Mouse (Mus musculus) heart, adult 8-10 months (tissue): ENCODE data around the gene Fam214b. TPM values are rescaled to one million over a fixed set of nuclear protein-coding genes. Genes with fewer than 3 reads are reported as not detected.
A peak's percentile ranks its signal among the peaks of the same experiment; 100 is the strongest.

ENCODE experiments used
- DNase-seq: peaks from one replicate; pipeline ENCODE4 v3.0.0; 2022; ENCODE audit warnings: low spot score
- total RNA-seq, 4 experiments: library from RNA; stranded (reverse); gene quantifications; 2 replicates each; pipeline ENCODE4 v1.2.4; 2022

The Fam214b gene
- total RNA-seq, 4 experiments from 2014 or later, result 25.7 to 34.1 (median 30.1) TPM

DNA sequence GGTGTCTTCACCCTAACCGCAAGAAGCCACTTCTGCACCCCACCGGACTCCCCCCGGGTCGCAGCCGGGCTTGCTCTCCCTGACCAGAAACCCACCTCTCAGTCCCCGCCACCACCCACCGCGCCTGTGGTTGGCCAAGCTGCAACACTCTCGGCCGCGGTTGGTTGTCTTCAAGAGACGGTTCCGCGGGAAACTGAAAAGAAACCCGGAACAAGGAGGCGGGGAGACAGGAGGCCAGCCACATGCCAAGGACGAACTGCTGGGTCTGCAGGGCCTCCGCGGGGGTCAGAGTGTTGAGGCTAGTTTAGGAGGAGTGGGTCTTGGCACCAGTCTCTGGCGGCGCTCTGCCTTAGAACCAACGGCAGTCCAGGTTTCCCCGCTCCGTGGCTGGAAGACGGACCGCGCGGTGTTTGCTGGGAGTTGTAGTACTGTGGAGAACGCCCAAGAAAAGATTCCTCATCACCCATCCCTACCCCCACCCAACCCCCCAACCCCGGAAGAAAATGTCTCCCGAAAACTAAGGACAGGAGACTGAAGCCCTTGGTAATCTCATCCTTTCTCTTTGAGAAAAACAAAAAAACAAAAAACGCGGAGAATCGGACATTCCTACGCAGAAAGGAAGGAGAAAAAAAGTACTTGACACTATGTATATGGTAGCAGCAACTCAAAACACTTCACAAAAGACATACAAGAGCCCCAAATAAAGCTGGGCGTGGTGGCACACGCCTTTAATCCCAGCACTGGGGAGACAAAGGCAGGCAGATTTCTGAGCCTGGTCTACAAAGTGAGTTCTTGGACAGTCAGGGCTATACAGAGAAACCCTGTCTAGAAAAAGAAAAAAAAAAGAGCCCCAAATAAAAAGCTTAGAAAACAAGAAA is 35.6 kb downstream of the Fam214b start, which contains the start of gene Fancg:
Gene Fancg (minus strand): TSS at position 346 of the 878 bp plus-strand sequence.
- peak; percentile 88 for DNase-seq

DNA sequence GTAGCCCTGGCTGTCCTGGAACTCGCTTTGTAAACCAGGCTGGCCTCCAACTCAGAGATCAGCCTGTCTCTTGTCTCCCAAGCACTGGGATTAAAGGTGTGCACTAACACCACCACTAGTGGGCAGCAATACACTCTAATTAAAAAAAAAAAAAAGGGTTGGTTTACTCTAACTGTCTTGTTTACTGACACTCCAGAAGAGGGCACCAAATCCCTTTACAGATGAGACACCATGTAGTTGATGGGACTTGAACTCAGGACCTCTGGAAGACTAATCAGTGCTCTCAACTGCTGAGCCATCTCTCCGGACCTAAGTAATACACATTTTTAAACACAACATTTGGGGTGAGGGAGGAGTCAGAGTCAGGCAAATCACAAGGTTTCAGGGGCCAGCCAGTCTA is 40.3 kb downstream of the Fam214b start:
- peak; percentile 50 for DNase-seq

DNA sequence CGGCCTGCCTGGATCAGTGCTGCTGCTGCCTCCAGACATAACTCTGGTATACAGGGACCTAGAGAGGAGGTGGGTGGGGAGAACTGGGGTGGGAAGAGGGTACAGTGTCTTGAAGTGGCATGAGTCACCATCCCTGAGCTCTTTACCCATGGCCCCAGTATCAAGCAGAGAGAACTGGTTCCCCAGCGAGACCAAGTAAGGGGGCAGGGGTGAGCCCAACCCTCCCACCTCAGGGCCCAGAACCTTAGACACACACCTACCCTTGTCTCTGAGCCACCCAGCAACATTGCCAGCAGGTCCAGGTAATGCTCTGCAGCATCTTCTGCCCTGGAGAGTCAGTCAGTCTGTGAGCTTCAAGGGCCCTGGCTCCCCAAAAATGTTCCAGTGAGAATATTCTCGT is 41.1 kb downstream of the Fam214b start:
- no peak for DNase-seq

DNA sequence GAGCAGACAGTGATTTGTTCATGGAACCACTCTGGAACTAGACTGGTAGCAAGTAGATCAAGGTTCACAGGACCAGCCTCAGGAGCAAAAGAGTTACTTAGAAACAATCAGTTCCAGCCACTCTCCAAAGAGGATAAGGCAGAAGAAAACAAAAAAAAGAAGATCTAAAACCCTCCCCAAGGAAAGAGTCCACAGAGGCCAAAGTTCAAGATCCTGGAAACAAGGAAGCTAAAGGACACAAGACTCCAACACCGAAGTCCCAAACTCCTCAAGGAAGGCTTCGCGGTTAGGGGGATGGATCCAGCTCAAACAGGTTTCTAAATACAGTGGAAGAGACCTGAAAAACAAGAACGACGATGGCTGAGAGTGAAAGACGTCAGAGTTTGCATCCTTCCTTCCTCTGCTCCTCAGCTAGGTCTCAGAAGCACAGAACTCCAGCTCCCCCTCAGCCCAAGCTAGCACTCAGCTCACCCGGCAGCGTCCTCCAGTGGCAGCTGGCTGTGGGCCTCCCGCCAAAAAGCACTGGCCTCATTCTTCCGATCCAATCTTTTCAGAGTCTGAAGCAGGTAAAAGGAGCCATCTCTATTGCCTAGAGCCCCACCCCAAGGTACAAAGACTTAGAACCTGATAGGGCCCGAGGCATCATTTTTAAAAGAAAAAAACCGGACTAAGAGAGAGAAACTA is 43.1 kb downstream of the Fam214b start:
- DNase-seq, result no peak

DNA sequence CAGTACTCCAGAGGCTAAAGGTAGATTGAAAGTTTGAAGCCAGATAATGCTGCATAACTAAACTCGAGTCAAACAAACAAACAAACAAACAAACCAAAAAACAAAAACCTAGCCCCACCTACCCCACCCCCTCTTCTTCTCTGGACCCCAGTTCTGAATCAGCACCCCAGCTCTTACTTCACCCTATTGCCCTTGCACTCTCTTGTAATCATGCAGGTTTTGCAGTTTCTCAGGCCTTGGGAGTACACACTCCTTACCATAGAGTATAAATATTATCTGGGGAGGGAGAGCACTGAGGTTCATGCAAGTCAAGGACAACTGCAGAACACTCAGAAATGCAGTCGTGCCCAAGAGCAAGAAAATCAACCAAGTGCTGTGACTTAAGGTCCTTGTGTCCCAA is 44.7 kb downstream of the Fam214b start:
- DNase-seq, result no peak

DNA sequence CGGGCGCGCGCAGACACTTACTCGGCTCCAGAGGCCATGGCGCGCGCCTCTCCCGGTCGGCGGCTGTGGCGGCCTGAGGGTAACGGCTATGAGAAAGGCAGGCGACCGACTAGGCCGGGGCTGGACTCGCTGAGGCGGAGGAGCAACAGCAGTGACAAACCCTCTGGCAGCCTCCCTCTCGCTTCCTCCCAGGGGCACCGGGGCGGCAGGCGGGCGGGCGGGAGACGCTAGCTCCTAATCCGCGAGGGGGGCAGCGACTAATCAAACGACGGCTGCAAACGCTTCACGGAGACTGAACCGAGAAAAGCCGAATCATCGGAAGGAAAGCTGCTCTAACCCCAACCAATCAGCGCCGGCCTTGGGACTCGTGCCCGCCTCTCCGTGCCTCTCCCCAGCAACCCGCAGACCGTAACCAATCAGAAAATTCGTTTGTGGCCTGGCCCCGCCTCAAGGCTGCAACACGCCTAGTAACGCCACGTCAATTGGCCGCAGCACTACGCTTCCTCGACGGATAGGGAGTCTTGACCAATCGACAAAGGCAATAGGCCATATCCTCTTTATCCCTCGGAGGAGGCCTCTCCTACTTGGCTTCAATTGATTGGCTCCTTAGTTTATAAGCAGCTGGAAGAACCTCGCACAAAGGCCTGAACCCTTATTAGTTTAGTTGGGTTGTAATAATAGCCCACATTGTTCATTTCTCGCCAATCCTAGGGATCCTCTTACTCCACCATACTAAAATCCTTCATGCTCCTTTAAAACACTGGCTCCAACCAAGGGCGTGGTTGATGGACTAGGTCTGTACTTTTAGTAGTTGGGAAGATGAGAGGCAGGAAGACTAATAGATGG is 45.7 kb downstream of the Fam214b start, which contains the start of gene Vcp:
Gene Vcp (minus strand): TSS at position 367 of the 846 bp plus-strand sequence.
- DNase-seq, result peak; percentile 99

DNA sequence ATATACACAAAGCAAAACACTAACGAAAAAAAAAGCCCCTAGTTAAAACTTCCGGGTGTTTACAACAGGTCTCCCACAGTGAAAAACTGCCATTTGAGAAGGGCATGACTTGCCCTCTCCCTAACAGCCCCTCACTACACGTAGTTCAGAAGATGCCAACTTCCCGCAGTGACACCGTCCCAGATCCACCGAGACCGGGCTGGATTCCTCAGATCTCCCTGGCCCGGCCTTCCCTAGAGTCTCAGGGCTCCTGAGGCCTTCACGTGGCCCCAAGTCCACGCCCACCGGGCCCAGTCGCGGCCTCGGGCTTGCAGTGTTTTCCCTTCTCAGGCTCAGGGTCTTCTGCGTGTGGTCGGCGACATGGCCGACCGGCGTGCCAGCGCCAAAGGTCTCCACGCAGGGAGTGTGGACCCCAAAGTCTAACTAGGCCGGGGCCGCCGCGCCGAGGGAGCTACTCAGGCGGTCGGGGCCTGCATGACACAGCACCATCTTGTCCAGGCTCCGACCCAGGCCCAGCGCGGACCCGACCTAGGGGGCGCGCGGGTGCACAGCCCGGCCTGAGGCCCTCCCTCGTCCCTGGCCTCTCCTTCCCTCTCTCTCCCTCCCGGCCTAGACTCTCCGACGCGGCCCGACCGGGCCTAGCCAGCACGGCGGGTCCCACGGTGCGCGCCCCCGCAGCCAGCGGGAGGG is 46.4 kb downstream of the Fam214b start:
- DNase-seq, result peak; percentile 60

DNA sequence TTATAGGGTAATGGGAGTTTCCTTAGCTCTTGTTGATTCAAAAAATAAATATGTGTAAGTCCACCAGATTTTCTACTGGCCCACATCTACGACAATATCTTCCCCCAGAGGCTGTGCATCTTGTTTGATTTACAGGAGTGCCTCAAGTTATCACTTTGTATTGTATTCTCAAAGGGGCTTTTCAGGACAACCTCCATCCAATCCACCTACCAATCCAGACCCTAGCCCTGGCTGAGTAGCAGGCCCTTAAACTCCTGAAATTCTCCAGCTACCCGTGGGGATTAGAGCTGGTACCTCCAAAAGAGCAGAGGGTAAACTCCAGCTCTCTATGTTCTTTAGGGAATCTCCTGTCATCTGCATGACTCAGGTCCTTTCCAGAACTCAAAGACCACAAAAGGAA is 48.0 kb downstream of the Fam214b start:
- no peak for DNase-seq

DNA sequence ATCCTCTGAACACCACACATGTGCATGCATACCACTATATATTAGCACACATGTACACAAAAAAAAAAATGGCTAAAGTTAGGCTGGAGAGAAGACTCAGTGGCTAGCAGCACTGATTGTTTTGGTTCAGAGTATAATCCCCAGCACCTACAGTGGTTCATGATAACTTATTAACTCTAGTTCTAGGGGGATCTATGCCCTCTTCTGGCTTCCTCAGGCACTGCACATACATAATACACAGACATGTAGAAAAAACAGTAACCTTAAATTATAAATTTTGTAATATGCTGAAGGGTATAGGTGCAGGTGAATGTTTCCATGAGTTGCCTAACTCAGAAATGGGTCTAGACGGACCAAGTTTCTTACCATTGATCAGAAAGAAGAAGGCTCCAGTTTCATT is 57.7 kb downstream of the Fam214b start:
- no peak for DNase-seq

Other genes with a start within 250 kb of the Fam214b start
- not detected for gene Fam205a1, start 192.3 kb downstream of the Fam214b start, total RNA-seq
- not detected for gene Gm12394, start 189.4 kb downstream of the Fam214b start, total RNA-seq
- 10 to 100 TPM in 2 of 4 experiments, 1 to 10 TPM in 2; 7.5 to 11.8 (median 10.3) TPM for gene Fam205c, start 172.0 kb downstream of the Fam214b start, total RNA-seq
- 1 to 10 TPM; 4.3 to 9.8 (median 7.0) TPM for gene Phf24, start 129.6 kb downstream of the Fam214b start, total RNA-seq
- gene Dnajb5, start 96.4 kb downstream of the Fam214b start, total RNA-seq, result 100 to 1,000 TPM in 2 of 4 experiments, 10 to 100 TPM in 2; 65.1 to 119 (median 88.0) TPM
- gene 1700022I11Rik, start 76.6 kb downstream of the Fam214b start, total RNA-seq, result not detected
- 100 to 1,000 TPM; 255 to 280 (median 263) TPM for gene Vcp, start 45.7 kb downstream of the Fam214b start, total RNA-seq
- 1 to 10 TPM; 1.7 to 2.8 (median 2.2) TPM for gene Fancg, start 35.7 kb downstream of the Fam214b start, total RNA-seq
- gene Pigo, start 20.4 kb downstream of the Fam214b start, total RNA-seq, result 10 to 100 TPM; 19.6 to 27.4 (median 23.6) TPM
- gene Stoml2, start 14.5 kb downstream of the Fam214b start, total RNA-seq, result 100 to 1,000 TPM; 104 to 110 (median 108) TPM
- gene Unc13b, start 12.7 kb upstream of the Fam214b start, total RNA-seq, result 10 to 100 TPM in 3 of 4 experiments, 1 to 10 TPM in 1; 7.7 to 11.7 (median 10.1) TPM
- under 1 TPM in 1 of 4 experiments, not detected in 3; 0.09 TPM for gene Atp8b5, start 220.9 kb upstream of the Fam214b start, total RNA-seq